Mouse (Mus musculus) midbrain, postnatal 0 days (tissue): ENCODE results near the gene Kcnh2. TPM values are rescaled to one million over a fixed set of nuclear protein-coding genes. Genes with fewer than 3 reads are reported as not detected.

Experiments
- ATAC-seq: fragments of 200-750 bp; cut with Nextera tagmentation; 2 replicates; pipeline ENCODE4 v1.8.0; 2017; ENCODE audit warnings: moderate number of reproducible peaks, mild to moderate bottlenecking, moderate TSS enrichment, moderate library complexity; ENCODE audit not compliant: low FRiP score
- DNase-seq: peaks from one replicate; pipeline ENCODE4 v3.0.0-alpha.2; 2015; ENCODE audit warnings: low spot score
- H3K27ac ChIP-seq: fragments of 300-500 bp; sonication (generic); 2 replicates; pipeline ENCODE4 v1.5.1; 2014; ENCODE audit warnings: low read depth, mild to moderate bottlenecking, low read length, mixed read lengths
- H3K27me3 ChIP-seq: fragments of 300-500 bp; sonication (generic); 2 replicates; pipeline ENCODE4 v1.6.1; 2014; ENCODE audit warnings: low read length, control low read depth, mixed read lengths; ENCODE audit not compliant: insufficient read depth
- H3K36me3 ChIP-seq: fragments of 300-500 bp; sonication (generic); 2 replicates; pipeline ENCODE4 v1.6.1; 2014; ENCODE audit warnings: low read length, control low read depth, mixed read lengths; ENCODE audit not compliant: insufficient read depth
- H3K4me1 ChIP-seq: fragments of 300-500 bp; sonication (generic); 2 replicates; pipeline ENCODE4 v1.6.1; 2014; ENCODE audit warnings: mild to moderate bottlenecking, control low read depth, antibody characterized with exemption, low read length, mixed read lengths; ENCODE audit not compliant: insufficient read depth
- H3K4me2 ChIP-seq: fragments of 300-500 bp; sonication (generic); 2 replicates; pipeline ENCODE4 v1.6.1; 2014; ENCODE audit warnings: low read depth, mild to moderate bottlenecking, low read length, mixed read lengths; ENCODE audit not compliant: poor library complexity, severe bottlenecking
- H3K4me3 ChIP-seq: fragments of 300-500 bp; sonication (generic); 2 replicates; pipeline ENCODE4 v1.5.1; 2014; ENCODE audit warnings: low read depth, mild to moderate bottlenecking, low read length, moderate library complexity
- H3K9ac ChIP-seq: fragments of 300-500 bp; sonication (generic); replicated peaks from 2 replicates; pipeline ENCODE4 v1.6.1; 2014; ENCODE audit warnings: mild to moderate bottlenecking, low read length, moderate library complexity, mixed read lengths; ENCODE audit not compliant: poor library complexity, severe bottlenecking
- H3K9me3 ChIP-seq: fragments of 300-500 bp; sonication (generic); 2 replicates; pipeline ENCODE4 v1.6.1; 2016; ENCODE audit warnings: low read length, control low read depth
- CTCF ChIP-seq: IDR thresholded peaks from 2 replicates; pipeline ENCODE4 v1.5.1; 2016; ENCODE audit warnings: antibody characterized with exemption, mild to moderate bottlenecking
- WGBS: fragments of 180-500 bp; shearing (Covaris S2); extraction: QIAGEN DNeasy Blood & Tissue Kit; methylation state at CpG from one replicate; pipeline ENCODE4 v1.1.7; 2014; 5-methylcytosine and 5-hydroxymethylcytosine counted together
- polyA plus RNA-seq: library from polyadenylated mRNA; unstranded; fragments of >200 nt; fragmentation: Nextera tagmentation; extraction: Ambion mirVana; gene quantifications from 2 replicates; pipeline ENCODE4 v1.2.1, GENCODE M21; 2015
- total RNA-seq: library from RNA; depleted of rRNA; stranded (reverse); fragments of >200 nt; gene quantifications from 2 replicates; pipeline ENCODE4 v1.2.3, GENCODE M21; 2014

Gene Kcnh2
- total and polyA plus RNA-seq, 2 experiments from 2014 or later = 10.1 to 60.2 TPM

DNA sequence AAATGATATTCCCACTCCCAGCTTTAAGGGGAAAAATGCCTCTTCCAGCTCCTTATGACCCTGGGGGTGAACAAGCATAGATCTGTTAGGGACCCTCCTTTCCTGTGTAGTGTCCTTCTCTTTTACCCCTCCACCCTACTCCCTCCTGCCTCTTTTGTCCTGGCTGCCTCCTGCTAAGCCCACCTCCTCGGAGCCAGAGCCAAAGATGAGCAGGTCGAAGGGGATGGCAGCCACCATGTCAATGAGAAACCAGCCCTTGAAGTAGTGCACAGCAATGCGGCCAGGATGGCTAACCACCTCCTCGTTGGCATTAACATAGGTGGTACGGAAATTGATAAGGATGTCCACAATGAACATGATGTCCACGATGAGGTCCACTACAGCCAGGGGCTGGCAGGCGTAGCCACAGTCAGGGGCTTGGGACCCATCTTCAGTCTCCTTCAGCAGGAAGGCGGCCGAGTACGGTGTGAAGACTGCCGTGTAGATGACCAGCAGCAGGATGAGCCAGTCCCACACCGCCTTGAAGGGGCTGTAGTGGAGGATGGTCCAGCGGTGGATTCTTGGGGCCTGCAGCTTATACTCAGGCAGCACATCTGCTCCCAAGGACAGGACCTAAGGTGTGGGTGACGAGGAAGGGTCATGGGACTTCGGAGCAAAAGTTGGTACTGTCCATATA, 25.1 kb downstream of the Kcnh2 start:
- TF ChIP-seq CTCF = no peak
- no peaks in the 10 kb centered on the region for H3K9me3 ChIP-seq
- DNase-seq (no peak), ATAC-seq (no peak)
- no peak overlapping the region for H3K9ac ChIP-seq
- H3K27ac ChIP-seq = no peak overlapping the region
- no peak overlapping the region for H3K4me2 ChIP-seq
- WGBS = 92% methylated on average over 15 of the region's 15 CpGs
- no peaks in the 10 kb centered on the region for H3K27me3 ChIP-seq
- H3K4me1 ChIP-seq = peaks cover 9% of the 10 kb centered on the region; the same call in 1 of the 2 replicates
- H3K36me3 ChIP-seq = peaks cover 33% of the 10 kb centered on the region
- no peak overlapping the region for H3K4me3 ChIP-seq

DNA sequence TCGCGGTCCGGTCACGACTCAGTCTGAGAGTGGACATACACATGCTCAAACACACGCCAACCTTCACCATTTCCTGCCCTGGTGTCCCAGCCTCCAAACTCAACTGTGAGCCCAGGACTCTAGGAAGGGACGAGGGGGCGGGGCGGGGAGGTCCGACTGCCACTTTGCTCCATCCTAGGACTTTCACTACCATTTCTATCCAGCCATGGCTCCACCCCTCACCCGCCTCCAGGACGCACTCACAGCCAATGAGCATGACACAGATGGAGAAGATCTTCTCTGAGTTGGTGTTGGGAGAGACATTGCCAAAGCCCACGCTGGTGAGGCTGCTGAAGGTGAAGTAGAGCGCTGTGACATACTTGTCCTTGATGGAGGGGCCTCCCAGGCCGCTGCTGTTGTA, 26.2 kb downstream of the Kcnh2 start:
- peaks cover 29% of the 10 kb centered on the region for H3K36me3 ChIP-seq
- no peak overlapping the region for H3K9ac ChIP-seq
- TF ChIP-seq CTCF = no peak
- H3K27ac ChIP-seq = no peak overlapping the region
- no peak overlapping the region for H3K4me3 ChIP-seq
- ATAC-seq = no peak
- H3K27me3 ChIP-seq = no peaks in the 10 kb centered on the region
- DNase-seq = no peak
- H3K4me2 ChIP-seq = no peak overlapping the region
- peaks cover 9% of the 10 kb centered on the region; the same call in 1 of the 2 replicates for H3K4me1 ChIP-seq
- no peaks in the 10 kb centered on the region for H3K9me3 ChIP-seq
- WGBS = 54% methylated on average over 14 of the region's 14 CpGs

DNA sequence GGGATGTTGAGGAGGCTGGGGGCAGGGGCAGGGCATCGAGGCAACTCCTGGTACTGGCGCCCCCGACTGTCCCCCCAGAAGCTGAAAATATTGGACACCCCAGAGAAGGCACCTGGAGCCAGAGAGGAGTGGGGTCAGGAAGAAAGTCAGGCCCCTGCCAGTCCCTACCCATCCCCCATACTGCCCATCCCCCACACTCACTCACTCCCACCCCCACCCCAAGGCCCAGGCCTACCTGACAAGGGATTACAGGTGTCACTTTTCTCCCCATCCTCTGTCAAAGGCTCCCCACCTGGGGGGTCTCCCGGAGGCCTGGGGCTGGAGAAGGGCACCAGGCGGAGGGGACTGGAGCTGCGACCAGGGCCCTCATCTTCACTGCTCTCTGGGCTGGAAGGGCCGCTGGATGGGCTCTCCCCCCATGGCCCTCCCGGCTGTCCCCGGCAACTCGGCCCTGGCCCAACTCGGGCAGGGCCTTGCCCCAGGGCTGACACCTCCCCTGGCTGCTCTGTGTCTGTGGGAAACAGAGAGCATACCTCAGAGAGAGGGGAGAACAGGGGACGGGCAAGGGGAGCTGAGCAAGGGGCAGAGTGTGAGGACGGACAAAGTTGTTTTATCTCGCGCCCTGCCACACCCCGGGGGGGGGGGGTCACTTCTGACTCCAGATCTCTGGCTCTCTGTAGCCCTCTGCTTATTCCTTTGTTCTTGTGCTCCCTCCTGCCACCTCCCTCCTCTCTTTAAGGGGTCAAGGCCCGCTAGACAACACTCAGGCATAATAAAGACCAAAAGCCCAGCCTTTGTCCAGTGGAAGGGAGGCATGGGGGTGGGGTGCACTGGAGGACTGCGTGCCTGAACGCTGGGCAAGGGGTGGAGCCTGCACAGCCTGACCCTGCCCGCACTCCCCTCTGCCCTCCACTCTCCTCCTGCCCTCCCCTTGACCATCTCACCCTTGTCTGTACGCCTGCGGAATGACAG, 29.4 kb downstream of the Kcnh2 start:
- no peaks in the 10 kb centered on the region for H3K27me3 ChIP-seq
- no peaks in the 10 kb centered on the region for H3K4me1 ChIP-seq
- no peak overlapping the region for H3K9ac ChIP-seq
- WGBS = 8% methylated on average over 21 of the region's 22 CpGs
- no peak for ATAC-seq
- no peak overlapping the region for H3K27ac ChIP-seq
- H3K36me3 ChIP-seq = peaks cover 29% of the 10 kb centered on the region
- no peak for TF ChIP-seq CTCF
- H3K4me2 ChIP-seq = no peak overlapping the region
- no peaks in the 10 kb centered on the region for H3K9me3 ChIP-seq
- H3K4me3 ChIP-seq = no peak overlapping the region
- no peak for DNase-seq

DNA sequence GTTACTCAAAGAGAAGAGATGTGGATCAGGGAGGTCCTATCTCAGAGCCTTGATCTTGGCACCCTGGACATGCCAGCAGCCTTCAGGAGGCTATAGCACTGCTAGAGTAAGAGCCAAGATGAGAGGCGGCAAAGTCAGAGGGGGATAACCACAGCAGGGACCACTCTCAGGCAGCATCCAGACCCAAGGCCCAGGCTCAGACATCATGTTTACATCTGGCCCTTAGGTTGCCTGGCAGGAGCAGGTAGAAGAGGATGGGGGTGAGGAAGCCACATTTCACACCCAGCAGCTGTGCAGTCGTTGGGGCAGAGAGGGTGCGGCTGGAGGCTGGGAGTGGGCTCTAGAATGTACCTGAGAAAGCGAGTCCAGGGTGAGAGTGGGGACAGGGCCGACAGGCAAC, 30.5 kb downstream of the Kcnh2 start:
- Histone ChIP-seq H3K4me2 (no peak overlapping the region), H3K27ac (no peak overlapping the region), H3K27me3 (no peaks in the 10 kb centered on the region), H3K9ac (no peak overlapping the region), H3K36me3 (peaks cover 25% of the 10 kb centered on the region), H3K4me3 (no peak overlapping the region), H3K4me1 (no peaks in the 10 kb centered on the region), H3K9me3 (no peaks in the 10 kb centered on the region)
- DNase-seq (no peak), ATAC-seq (no peak)
- TF ChIP-seq CTCF = no peak
- 55% methylated on average over 5 of the region's 5 CpGs for WGBS

DNA sequence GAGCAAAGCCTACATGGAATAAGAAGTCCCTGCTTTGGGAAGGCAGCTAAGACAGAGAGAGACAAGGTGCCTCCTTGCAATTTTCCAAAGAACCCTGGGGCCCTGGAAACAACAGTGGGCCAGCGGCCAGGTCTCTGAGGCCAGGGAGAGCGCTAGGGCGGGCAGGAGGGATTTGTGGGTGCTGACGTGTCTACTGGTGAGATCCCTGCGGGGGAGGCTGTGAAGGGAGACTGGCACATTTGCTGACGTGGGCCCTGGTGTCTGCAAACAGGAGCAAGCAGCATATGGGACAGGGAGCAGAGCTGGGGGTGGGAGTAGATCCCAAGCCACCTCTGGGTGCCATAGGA, 31.0 kb downstream of the Kcnh2 start:
- Histone ChIP-seq H3K9me3 (no peaks in the 10 kb centered on the region), H3K4me1 (no peaks in the 10 kb centered on the region), H3K27ac (no peak overlapping the region), H3K4me3 (no peak overlapping the region), H3K36me3 (peaks cover 20% of the 10 kb centered on the region), H3K4me2 (no peak overlapping the region), H3K9ac (no peak overlapping the region), H3K27me3 (no peaks in the 10 kb centered on the region)
- WGBS = 32% methylated on average over 6 of the region's 6 CpGs
- DNase-seq (no peak), ATAC-seq (no peak)
- no peak for TF ChIP-seq CTCF
